Mouse (Mus musculus) bone marrow macrophage, adult 2 months (primary cell): ENCODE results near the gene Trit1.

Source experiments
- CTCF ChIP-seq: IDR thresholded peaks from 2 replicates; pipeline ENCODE4 v1.5.1; 2012; ENCODE audit warnings: low read depth, mild to moderate bottlenecking, low read length, moderate library complexity
- POLR2A ChIP-seq: IDR thresholded peaks from 2 replicates; pipeline ENCODE4 v1.6.1; 2012; ENCODE audit warnings: mild to moderate bottlenecking, low read depth, low read length, borderline replicate concordance

DNA sequence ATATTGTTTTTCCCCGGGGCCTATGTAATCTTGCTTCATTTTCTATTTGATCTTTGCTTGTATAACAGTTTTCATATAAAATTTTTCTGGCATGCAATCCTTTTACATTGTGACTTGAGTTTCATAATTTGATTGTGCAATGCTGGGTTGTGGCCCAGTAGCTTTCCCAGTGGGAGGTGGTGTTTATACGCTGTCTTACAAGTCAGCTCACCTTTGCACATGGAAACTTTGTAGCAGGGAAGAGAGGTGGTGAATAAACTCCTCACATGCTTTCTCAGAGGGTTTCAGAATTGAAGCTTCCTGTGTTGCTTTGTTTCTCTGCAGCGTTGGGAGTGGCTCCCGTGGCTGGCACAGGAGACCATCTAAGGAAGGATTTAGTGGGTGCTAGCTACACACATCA is 28.4 kb downstream of the Trit1 start:
- TF ChIP-seq CTCF (no peak), POLR2A (no peak)
